Mouse (Mus musculus): Measurements from ENCODE around the gene Aifm3. TPM values are rescaled to one million over a fixed set of nuclear protein-coding genes. Genes with fewer than 3 reads are reported as not detected.

Gene Aifm3
- total RNA-seq (2017), result not detected in 2 replicates

GRCm38 (mm10) chr16:17489469-17490111 is at the start of gene Aifm3:
TSS of gene Aifm3 (plus strand) at chr16:17489611.
- ATAC-seq (replicated peaks; ENCODE audit: low read depth, poor library complexity, severe bottlenecking), result peak; percentile 34; the same call in 1 of the 2 replicates

DNA sequence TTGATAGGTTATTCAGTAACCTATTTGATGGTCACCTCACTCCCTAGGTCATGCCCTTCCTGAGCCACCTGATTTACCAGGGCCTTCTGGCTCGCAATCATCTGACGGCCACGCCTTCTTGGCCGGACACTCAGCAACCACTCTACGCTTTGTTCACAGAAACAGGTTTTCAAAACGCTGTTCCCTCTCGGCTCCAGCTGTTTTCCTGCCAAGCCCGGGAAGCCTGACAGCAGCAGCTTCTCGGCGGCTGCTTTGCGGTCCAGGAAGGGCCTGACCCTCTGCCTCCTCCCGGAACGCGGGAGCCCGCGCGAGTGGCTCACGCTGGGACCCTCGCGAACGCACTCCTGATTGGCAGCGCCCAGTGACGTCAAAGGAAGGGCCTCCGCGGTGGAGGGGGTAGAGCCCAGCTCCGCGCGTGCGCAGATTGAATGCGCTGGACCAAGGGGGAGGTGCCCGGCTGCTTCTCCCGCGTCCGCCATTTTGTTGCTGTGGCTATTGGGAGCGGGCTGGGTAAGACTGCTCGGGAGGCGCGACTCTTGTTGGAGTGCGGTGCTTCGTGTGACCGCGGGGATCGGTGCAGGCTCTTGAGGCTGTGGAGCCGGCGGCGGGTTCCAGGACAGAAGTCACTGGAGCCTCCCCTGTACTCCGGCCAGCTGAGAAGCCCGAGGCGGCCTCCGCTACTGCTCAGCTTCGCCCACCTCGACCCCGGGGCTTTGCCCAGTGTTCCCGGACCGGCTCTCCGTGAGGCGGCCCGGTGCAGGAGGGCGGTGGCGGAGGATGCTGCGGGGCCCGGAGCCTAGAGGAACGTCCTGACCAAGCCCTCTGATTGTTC is 37.7 kb upstream of the Aifm3 start, which contains the start of gene Crkl:
Gene Crkl, plus strand, starts transcription at position 447 of the 832 bp plus-strand sequence.
- peak; percentile 93 for ATAC-seq (replicated peaks; ENCODE audit: low read depth, poor library complexity, severe bottlenecking)

DNA sequence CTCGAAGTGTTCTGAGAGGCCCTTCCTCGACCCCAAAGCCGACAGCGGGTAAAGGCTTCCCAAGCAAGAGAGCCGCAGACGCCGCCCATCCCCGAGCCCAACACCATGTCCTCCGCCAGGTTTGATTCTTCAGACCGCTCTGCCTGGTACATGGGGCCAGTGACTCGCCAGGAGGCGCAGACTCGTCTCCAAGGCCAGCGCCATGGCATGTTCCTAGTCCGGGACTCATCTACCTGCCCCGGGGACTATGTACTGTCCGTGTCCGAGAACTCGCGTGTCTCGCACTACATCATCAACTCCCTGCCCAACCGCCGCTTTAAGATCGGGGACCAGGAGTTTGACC is 37.1 kb upstream of the Aifm3 start:
- ATAC-seq (replicated peaks; ENCODE audit: low read depth, poor library complexity, severe bottlenecking), result peak; percentile 9; the same call in 1 of the 2 replicates

GRCm38 (mm10) chr16:17456901-17457300 is 32.5 kb upstream of the Aifm3 start:
- no peak for ATAC-seq (replicated peaks; ENCODE audit: low read depth, poor library complexity, severe bottlenecking)

DNA sequence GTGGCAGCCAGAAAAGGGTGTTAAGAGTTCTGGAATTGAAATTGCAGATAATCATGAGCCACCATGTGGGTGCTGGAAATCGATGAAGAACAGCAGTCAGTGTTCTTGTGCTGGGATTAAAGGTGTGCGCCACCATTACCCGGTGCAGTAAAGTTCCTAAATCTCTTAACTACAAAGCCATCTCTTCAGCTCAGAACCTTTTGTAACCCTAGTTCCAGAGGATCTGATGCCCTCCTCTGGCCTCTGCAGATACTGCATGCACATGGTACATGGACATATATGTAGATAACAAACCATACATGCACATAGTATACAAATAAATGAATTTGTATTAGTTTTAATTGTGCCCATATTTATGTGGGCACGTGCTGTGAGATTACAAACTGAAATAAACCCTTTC is 29.2 kb upstream of the Aifm3 start:
- peak; percentile 76; the same call in 1 of the 2 replicates for ATAC-seq (replicated peaks; ENCODE audit: low read depth, poor library complexity, severe bottlenecking)

GRCm38 (mm10) chr16:17461596-17461995 is 27.8 kb upstream of the Aifm3 start:
- peak; percentile 55 for ATAC-seq (replicated peaks; ENCODE audit: low read depth, poor library complexity, severe bottlenecking)

DNA sequence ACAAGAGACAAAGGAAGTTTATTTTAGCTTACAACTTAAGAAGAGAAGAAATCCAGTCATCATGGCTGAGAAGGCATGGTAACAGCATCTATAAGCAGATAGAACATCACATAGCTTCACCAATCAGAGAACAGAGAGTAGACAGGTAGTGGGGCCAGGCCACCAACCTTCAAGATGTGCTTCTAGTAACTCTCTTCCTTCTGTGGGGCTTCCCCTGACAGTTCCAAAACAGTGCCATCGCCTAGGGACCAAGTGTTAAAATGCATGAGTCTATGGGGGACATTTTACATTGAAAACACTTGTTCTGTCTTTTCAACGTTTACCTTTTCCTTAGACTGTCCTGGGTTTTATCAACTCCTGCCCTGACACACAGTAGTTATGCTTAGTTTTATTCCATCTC is 26.2 kb upstream of the Aifm3 start:
- no peak for ATAC-seq (replicated peaks; ENCODE audit: low read depth, poor library complexity, severe bottlenecking)

GRCm38 (mm10) chr16:17466875-17467663 is 22.3 kb upstream of the Aifm3 start:
- ATAC-seq (replicated peaks; ENCODE audit: low read depth, poor library complexity, severe bottlenecking), result no peak

- no peak for ATAC-seq (replicated peaks; ENCODE audit: low read depth, poor library complexity, severe bottlenecking)
Observed at GRCm38 (mm10) chr16:17472498-17472897, 16.9 kb upstream of the Aifm3 start.

GRCm38 (mm10) chr16:17474091-17474490 is 15.3 kb upstream of the Aifm3 start:
- 0 out of 2 replicates have a peak, but pooled peaks have one; percentile 61 for ATAC-seq (replicated peaks; ENCODE audit: low read depth, poor library complexity, severe bottlenecking)

DNA sequence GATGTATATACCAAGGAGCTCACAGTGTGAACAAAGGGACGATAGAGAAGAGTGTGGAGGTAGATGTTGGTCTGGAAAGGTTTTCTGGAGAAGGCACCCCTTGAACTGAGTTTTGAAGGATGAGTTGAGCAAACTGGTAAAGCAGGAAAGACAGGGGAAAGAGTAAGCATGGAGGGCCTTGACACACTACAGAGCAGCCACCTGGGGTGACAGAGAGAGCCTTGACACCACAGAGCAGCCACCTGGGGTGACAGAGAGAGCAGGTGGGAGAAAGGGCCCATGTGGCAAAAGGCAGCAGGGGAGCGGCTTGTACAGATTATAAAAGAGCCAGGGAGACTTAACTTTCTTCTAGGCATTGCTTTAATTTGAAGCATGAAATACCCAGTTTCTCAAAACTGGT is 14.7 kb upstream of the Aifm3 start:
- ATAC-seq (replicated peaks; ENCODE audit: low read depth, poor library complexity, severe bottlenecking), result no peak

DNA sequence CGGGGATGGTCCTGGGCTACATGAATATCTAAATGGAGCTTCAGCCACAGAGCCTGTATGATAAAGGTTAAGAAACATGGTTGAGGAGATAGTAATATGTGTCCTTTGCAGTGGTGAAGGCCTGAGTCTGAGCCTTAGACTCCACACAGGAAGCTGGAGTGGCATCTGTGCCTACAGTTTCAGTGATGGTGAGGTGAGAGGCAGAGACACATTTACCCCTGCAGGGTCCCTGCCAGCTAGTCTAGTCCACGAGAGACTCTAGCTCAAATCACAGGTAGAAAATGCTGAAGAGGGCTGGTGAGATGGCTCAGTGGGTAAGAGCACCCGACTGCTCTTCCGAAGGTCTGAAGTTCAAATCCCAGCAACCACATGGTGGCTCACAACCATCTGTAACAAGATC is 14.1 kb upstream of the Aifm3 start:
- no peak for ATAC-seq (replicated peaks; ENCODE audit: low read depth, poor library complexity, severe bottlenecking)

GRCm38 (mm10) chr16:17478331-17478943 is 11.0 kb upstream of the Aifm3 start:
- peak; percentile 48 for ATAC-seq (replicated peaks; ENCODE audit: low read depth, poor library complexity, severe bottlenecking)

DNA sequence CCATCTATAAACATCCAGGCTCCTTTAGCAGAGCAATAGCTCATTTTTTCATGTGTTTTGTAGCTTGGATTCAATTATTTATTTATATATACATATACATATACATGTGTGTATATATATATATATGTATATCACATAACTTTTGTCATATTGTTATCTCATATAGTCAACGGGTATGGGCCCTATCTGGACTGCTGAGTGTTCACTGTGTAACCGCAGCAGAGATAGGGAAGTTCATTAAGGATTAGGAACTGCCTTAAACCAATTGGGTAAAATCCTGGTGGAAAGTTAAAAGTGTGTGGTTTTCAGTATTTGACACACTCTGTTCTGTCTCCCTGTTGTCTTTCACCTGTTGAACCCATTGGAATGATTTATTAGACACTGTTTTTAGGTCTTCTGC is 7.9 kb upstream of the Aifm3 start:
- ATAC-seq (replicated peaks; ENCODE audit: low read depth, poor library complexity, severe bottlenecking), result no peak

GRCm38 (mm10) chr16:17486505-17486904 is 2.9 kb upstream of the Aifm3 start:
- ATAC-seq (replicated peaks; ENCODE audit: low read depth, poor library complexity, severe bottlenecking), result no peak

- ATAC-seq (replicated peaks; ENCODE audit: low read depth, poor library complexity, severe bottlenecking), result 0 out of 2 replicates have a peak, but pooled peaks have one; percentile 15
Observed at GRCm38 (mm10) chr16:17488478-17489468, 638 bp upstream of the Aifm3 start.

DNA sequence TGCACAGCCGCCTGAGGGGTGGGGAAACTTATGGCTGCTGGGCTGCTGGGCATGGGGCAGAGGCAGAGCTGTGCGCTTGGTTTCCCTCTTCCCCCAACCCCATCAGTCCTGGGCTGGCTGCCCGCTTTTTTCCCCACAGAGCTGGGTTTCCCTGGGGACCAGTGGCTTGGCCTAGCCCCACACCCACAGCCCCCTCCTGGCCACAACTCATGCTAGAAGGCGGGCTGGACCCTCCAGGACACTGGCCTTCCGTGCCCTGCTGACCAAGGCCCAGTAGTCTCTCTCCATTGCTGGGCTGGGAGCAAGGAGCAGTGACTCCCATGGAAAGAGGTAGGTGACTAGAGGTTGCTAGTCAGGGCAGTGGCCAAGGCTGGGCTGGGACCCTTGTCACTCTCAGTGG is 1.7 kb downstream of the Aifm3 start:
- ATAC-seq (replicated peaks; ENCODE audit: low read depth, poor library complexity, severe bottlenecking), result no peak

- peak; percentile 54 for ATAC-seq (replicated peaks; ENCODE audit: low read depth, poor library complexity, severe bottlenecking)
Observed at GRCm38 (mm10) chr16:17491896-17492561, 2.6 kb downstream of the Aifm3 start.
